Mouse (Mus musculus): Measurements from ENCODE around the gene Elf2. TPM values are rescaled to one million over a fixed set of nuclear protein-coding genes. Genes with fewer than 3 reads are reported as not detected.

Elf2 gene
- polyA plus RNA-seq, 1 experiment from 2014 or later = 47.4 TPM

GRCm38 (mm10) chr3:51247704-51248103 lies 92.8 kb downstream of the Elf2 start:
- 88% methylated on average over 16 of the region's 16 CpGs for WGBS
- Histone ChIP-seq H3K4me2 (no peak overlapping the region), H3K4me1 (ENCODE audit: control insufficient read depth, insufficient read depth, low read length) (no peaks in the 10 kb centered on the region), H3K36me3 (ENCODE audit: control insufficient read depth, insufficient read depth, low read length) (peaks cover 10% of the 10 kb centered on the region; the same call in 1 of the 2 replicates), H3K9me3 (ENCODE audit: control insufficient read depth, low read length) (no peaks in the 10 kb centered on the region), H3K4me3 (ENCODE audit: low read depth, low read length) (no peak overlapping the region), H3K9ac (ENCODE audit: low read length) (no peak overlapping the region), H3K27me3 (ENCODE audit: control insufficient read depth, insufficient read depth, low read length) (no peaks in the 10 kb centered on the region), H3K27ac (ENCODE audit: low read depth, low read length) (no peak overlapping the region)
- no peak for DNase-seq (ENCODE audit: low spot score, missing footprints)
- ATAC-seq (ENCODE audit: low FRiP score) = no peak

- Histone ChIP-seq H3K9me3 (ENCODE audit: control insufficient read depth, low read length) (no peaks in the 10 kb centered on the region), H3K4me2 (no peak overlapping the region), H3K27ac (ENCODE audit: low read depth, low read length) (no peak overlapping the region), H3K4me1 (ENCODE audit: control insufficient read depth, insufficient read depth, low read length) (no peaks in the 10 kb centered on the region), H3K27me3 (ENCODE audit: control insufficient read depth, insufficient read depth, low read length) (no peaks in the 10 kb centered on the region), H3K4me3 (ENCODE audit: low read depth, low read length) (no peak overlapping the region), H3K36me3 (ENCODE audit: control insufficient read depth, insufficient read depth, low read length) (no peaks in the 10 kb centered on the region), H3K9ac (ENCODE audit: low read length) (no peak overlapping the region)
- 95% methylated on average over 3 of the region's 3 CpGs for WGBS
- no peak for DNase-seq (ENCODE audit: low spot score, missing footprints)
- no peak for ATAC-seq (ENCODE audit: low FRiP score)
These were observed 100.9 kb downstream of the Elf2 start for GRCm38 (mm10) chr3:51239541-51239940.

GRCm38 (mm10) chr3:51238515-51238914 lies 101.9 kb downstream of the Elf2 start:
- no peak for ATAC-seq (ENCODE audit: low FRiP score)

GRCm38 (mm10) chr3:51234752-51235055 lies 105.8 kb downstream of the Elf2 start:
- Histone ChIP-seq H3K4me1 (ENCODE audit: control insufficient read depth, insufficient read depth, low read length) (no peaks in the 10 kb centered on the region), H3K36me3 (ENCODE audit: control insufficient read depth, insufficient read depth, low read length) (no peaks in the 10 kb centered on the region), H3K9ac (ENCODE audit: low read length) (no peak overlapping the region), H3K4me3 (ENCODE audit: low read depth, low read length) (no peak overlapping the region), H3K4me2 (no peak overlapping the region), H3K27ac (ENCODE audit: low read depth, low read length) (no peak overlapping the region), H3K9me3 (ENCODE audit: control insufficient read depth, low read length) (no peaks in the 10 kb centered on the region), H3K27me3 (ENCODE audit: control insufficient read depth, insufficient read depth, low read length) (no peaks in the 10 kb centered on the region)
- DNase-seq (ENCODE audit: low spot score, missing footprints) = no peak
- 81% methylated on average over 5 of the region's 5 CpGs for WGBS
- peak; percentile 52 for ATAC-seq (ENCODE audit: low FRiP score)

More at GRCm38 (mm10) chr3:51238515-51238914, 101.9 kb downstream of the Elf2 start:
- H3K27ac ChIP-seq (ENCODE audit: low read depth, low read length) = no peak overlapping the region
- no peaks in the 10 kb centered on the region for H3K4me1 ChIP-seq (ENCODE audit: control insufficient read depth, insufficient read depth, low read length)
- H3K9me3 ChIP-seq (ENCODE audit: control insufficient read depth, low read length) = no peaks in the 10 kb centered on the region
- DNase-seq (ENCODE audit: low spot score, missing footprints) = no peak
- H3K27me3 ChIP-seq (ENCODE audit: control insufficient read depth, insufficient read depth, low read length) = no peaks in the 10 kb centered on the region
- 90% methylated on average over 7 of the region's 7 CpGs for WGBS
- H3K9ac ChIP-seq (ENCODE audit: low read length) = no peak overlapping the region
- no peak overlapping the region for H3K4me3 ChIP-seq (ENCODE audit: low read depth, low read length)
- H3K36me3 ChIP-seq (ENCODE audit: control insufficient read depth, insufficient read depth, low read length) = no peaks in the 10 kb centered on the region
- no peak overlapping the region for H3K4me2 ChIP-seq

GRCm38 (mm10) chr3:51233918-51234751 lies 106.3 kb downstream of the Elf2 start:
- Histone ChIP-seq H3K4me2 (no peak overlapping the region), H3K27me3 (ENCODE audit: control insufficient read depth, insufficient read depth, low read length) (no peaks in the 10 kb centered on the region), H3K36me3 (ENCODE audit: control insufficient read depth, insufficient read depth, low read length) (no peaks in the 10 kb centered on the region), H3K9me3 (ENCODE audit: control insufficient read depth, low read length) (no peaks in the 10 kb centered on the region), H3K4me3 (ENCODE audit: low read depth, low read length) (no peak overlapping the region), H3K27ac (ENCODE audit: low read depth, low read length) (no peak overlapping the region), H3K9ac (ENCODE audit: low read length) (no peak overlapping the region), H3K4me1 (ENCODE audit: control insufficient read depth, insufficient read depth, low read length) (no peaks in the 10 kb centered on the region)
- 55% methylated on average over 13 of the region's 13 CpGs for WGBS
- DNase-seq (ENCODE audit: low spot score, missing footprints) (peak; percentile 98), ATAC-seq (ENCODE audit: low FRiP score) (peak; percentile 86)

- 70% methylated on average over 5 of the region's 5 CpGs for WGBS
- Histone ChIP-seq H3K4me3 (ENCODE audit: low read depth, low read length) (no peak overlapping the region), H3K36me3 (ENCODE audit: control insufficient read depth, insufficient read depth, low read length) (no peaks in the 10 kb centered on the region), H3K4me1 (ENCODE audit: control insufficient read depth, insufficient read depth, low read length) (no peaks in the 10 kb centered on the region), H3K27me3 (ENCODE audit: control insufficient read depth, insufficient read depth, low read length) (no peaks in the 10 kb centered on the region), H3K9me3 (ENCODE audit: control insufficient read depth, low read length) (no peaks in the 10 kb centered on the region), H3K4me2 (no peak overlapping the region), H3K9ac (ENCODE audit: low read length) (no peak overlapping the region), H3K27ac (ENCODE audit: low read depth, low read length) (no peak overlapping the region)
- DNase-seq (ENCODE audit: low spot score, missing footprints) (no peak), ATAC-seq (ENCODE audit: low FRiP score) (no peak)
These were observed 107.0 kb downstream of the Elf2 start for GRCm38 (mm10) chr3:51233474-51233873.

- Histone ChIP-seq H3K9ac (ENCODE audit: low read length) (no peak overlapping the region), H3K4me2 (no peak overlapping the region), H3K4me3 (ENCODE audit: low read depth, low read length) (no peak overlapping the region), H3K4me1 (ENCODE audit: control insufficient read depth, insufficient read depth, low read length) (no peaks in the 10 kb centered on the region), H3K36me3 (ENCODE audit: control insufficient read depth, insufficient read depth, low read length) (no peaks in the 10 kb centered on the region), H3K27me3 (ENCODE audit: control insufficient read depth, insufficient read depth, low read length) (no peaks in the 10 kb centered on the region), H3K27ac (ENCODE audit: low read depth, low read length) (no peak overlapping the region), H3K9me3 (ENCODE audit: control insufficient read depth, low read length) (no peaks in the 10 kb centered on the region)
- DNase-seq (ENCODE audit: low spot score, missing footprints) (no peak), ATAC-seq (ENCODE audit: low FRiP score) (no peak)
- WGBS = 90% methylated on average over 3 of the region's 3 CpGs
These were observed 108.1 kb downstream of the Elf2 start for GRCm38 (mm10) chr3:51232205-51232910.

- Histone ChIP-seq H3K27ac (ENCODE audit: low read depth, low read length) (no peak overlapping the region), H3K4me3 (ENCODE audit: low read depth, low read length) (no peak overlapping the region), H3K4me1 (ENCODE audit: control insufficient read depth, insufficient read depth, low read length) (no peaks in the 10 kb centered on the region; the same call in 1 of the 2 replicates), H3K27me3 (ENCODE audit: control insufficient read depth, insufficient read depth, low read length) (no peaks in the 10 kb centered on the region), H3K9ac (ENCODE audit: low read length) (no peak overlapping the region), H3K4me2 (no peak overlapping the region), H3K9me3 (ENCODE audit: control insufficient read depth, low read length) (no peaks in the 10 kb centered on the region), H3K36me3 (ENCODE audit: control insufficient read depth, insufficient read depth, low read length) (no peaks in the 10 kb centered on the region)
- WGBS = 72% methylated on average over 3 of the region's 3 CpGs
- DNase-seq (ENCODE audit: low spot score, missing footprints) (no peak), ATAC-seq (ENCODE audit: low FRiP score) (no peak)
These were observed 109.0 kb downstream of the Elf2 start for GRCm38 (mm10) chr3:51231499-51231898.

GRCm38 (mm10) chr3:51230886-51231285 lies 109.6 kb downstream of the Elf2 start:
- ATAC-seq (ENCODE audit: low FRiP score) (no peak), DNase-seq (ENCODE audit: low spot score, missing footprints) (no peak)
- Histone ChIP-seq H3K4me2 (no peak overlapping the region), H3K4me1 (ENCODE audit: control insufficient read depth, insufficient read depth, low read length) (no peaks in the 10 kb centered on the region; the same call in 1 of the 2 replicates), H3K9ac (ENCODE audit: low read length) (no peak overlapping the region), H3K27me3 (ENCODE audit: control insufficient read depth, insufficient read depth, low read length) (no peaks in the 10 kb centered on the region), H3K4me3 (ENCODE audit: low read depth, low read length) (no peak overlapping the region), H3K9me3 (ENCODE audit: control insufficient read depth, low read length) (no peaks in the 10 kb centered on the region), H3K36me3 (ENCODE audit: control insufficient read depth, insufficient read depth, low read length) (no peaks in the 10 kb centered on the region), H3K27ac (ENCODE audit: low read depth, low read length) (no peak overlapping the region)
- 75% methylated on average over 5 of the region's 5 CpGs for WGBS

Data from midbrain, embryonic 11.5 days (tissue).